Mouse (Mus musculus) large intestine, adult 2 months (tissue): Measurements from ENCODE around the gene Gm10647. TPM values are rescaled to one million over a fixed set of nuclear protein-coding genes. Genes with fewer than 3 reads are reported as not detected.

Experiments
- DNase-seq: peaks from one replicate; pipeline ENCODE4 v3.0.0-alpha.2; 2012; ENCODE audit warnings: low read depth, low spot score
- WGBS: fragments of 180-500 bp; shearing (Covaris S2); methylation state at CpG from one replicate; pipeline ENCODE4 v1.1.7; 2018; 5-methylcytosine and 5-hydroxymethylcytosine counted together
- polyA plus RNA-seq: library from polyadenylated mRNA; depleted of rRNA; stranded (reverse); fragments of >200 nt; gene quantifications from 2 replicates; pipeline ENCODE4 v1.2.3, GENCODE M21; 2012; rRNA removed

Gm10647 gene
- polyA plus RNA-seq, 1 experiment, result 0.09 TPM

DNA sequence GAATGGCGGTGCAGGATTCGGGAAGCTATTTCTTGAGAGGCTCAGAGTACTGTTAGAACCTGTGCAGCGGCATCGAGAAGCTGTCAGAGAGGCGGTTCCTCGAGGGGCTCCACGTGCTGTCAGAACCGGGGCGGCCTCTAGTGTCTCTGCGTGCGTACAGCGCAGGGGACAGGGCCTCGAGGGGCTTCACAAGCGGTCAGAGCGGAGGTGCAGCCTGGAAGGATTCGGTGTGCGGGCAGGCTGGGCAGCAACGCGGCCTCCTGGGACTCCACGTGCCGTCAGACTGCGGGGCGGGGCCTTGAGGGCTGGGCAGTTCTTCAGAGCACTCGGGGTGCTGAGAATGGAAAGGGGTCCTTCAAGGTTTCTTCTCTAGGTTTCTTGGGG is 38.2 kb downstream of the Gm10647 start:
- WGBS, result under 1% methylated on average over 24 of the region's 24 CpGs

DNA sequence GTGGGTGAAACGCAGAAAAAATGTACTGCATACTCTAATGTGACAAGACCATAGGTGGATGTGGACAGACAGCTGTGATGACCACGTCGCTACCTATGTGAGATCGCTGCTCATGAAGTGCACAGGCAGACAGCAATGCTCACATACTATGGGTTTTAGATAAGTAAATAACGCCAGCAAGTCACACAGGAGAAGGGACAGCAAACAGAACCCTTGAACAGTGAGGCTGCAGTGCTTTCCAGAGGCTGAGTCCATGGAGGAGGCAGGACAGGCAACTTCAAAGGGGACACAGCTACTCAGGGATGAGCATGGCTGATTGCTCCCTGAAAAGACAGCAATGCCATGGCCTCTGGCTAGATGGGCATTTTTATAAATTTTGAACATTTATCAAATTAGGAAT is 50.0 kb downstream of the Gm10647 start:
- DNase-seq, result no peak

More for the DNA sequence above, 38.2 kb downstream of the Gm10647 start:
- DNase-seq, result peak; percentile 10

More for the DNA sequence above, 50.0 kb downstream of the Gm10647 start:
- WGBS, result 91% methylated on average over 5 of the region's 5 CpGs

Other genes with a start within 250 kb of the Gm10647 start
- 17.0 and 21.7 TPM in 2 replicates for gene Usp3, start 203.9 kb upstream of the Gm10647 start, polyA plus RNA-seq
- gene Car12, start 83.4 kb upstream of the Gm10647 start, polyA plus RNA-seq, result 10.8 and 12.1 TPM in 2 replicates
- 1.6 and 2.0 TPM in 2 replicates for gene Aph1b, start 1.5 kb upstream of the Gm10647 start, polyA plus RNA-seq
- 0.26 and 0.69 TPM in 2 replicates for gene Aph1c, start 37.7 kb downstream of the Gm10647 start, polyA plus RNA-seq
- 5.8 and 8.9 TPM in 2 replicates for gene Rab8b, start 122.6 kb downstream of the Gm10647 start, polyA plus RNA-seq
- gene Rps27l, start 149.0 kb downstream of the Gm10647 start, polyA plus RNA-seq, result 96.8 and 111 TPM in 2 replicates
- 6.0 and 8.3 TPM in 2 replicates for gene Lactb, start 178.4 kb downstream of the Gm10647 start, polyA plus RNA-seq